Mouse (Mus musculus): ENCODE results near the gene Stoml3.

DNA sequence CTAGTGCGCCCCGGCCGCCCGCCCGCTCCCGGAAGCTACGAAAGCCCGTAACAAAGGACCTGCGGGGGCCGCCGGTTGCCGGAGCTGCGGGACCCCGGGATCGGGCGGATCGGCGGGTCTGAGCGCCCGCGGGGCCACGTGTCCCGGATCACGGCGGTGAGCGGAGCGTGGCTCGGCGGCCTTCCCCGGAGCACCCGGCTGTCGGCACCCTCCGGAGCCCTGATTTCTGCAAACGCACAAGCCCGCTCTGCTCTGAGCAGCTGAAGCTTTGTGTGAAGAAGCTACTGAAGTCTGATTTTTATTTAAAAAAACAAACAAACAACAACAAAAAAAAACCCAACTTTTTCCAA is 24.7 kb upstream of the Stoml3 start:
- TF ChIP-seq HCFC1 (IDR thresholded peaks at IDR 0.05; ENCODE audit: borderline replicate concordance, insufficient read depth, low read length) (no peak), ZNF384 (IDR thresholded peaks at IDR 0.05; ENCODE audit: low read depth, low read length) (no peak), CHD2 (IDR thresholded peaks at IDR 0.05; ENCODE audit: low read depth, low read length) (no peak)

All from ES-E14 (cell line).